Mouse (Mus musculus) midbrain, postnatal 0 days (tissue): ENCODE measurements around the gene Socs7. TPM values are rescaled to one million over a fixed set of nuclear protein-coding genes. Genes with fewer than 3 reads are reported as not detected.

Experiments used
- ATAC-seq: fragments of 200-750 bp; cut with Nextera tagmentation; 2 replicates; pipeline ENCODE4 v1.8.0; 2017; ENCODE audit warnings: moderate number of reproducible peaks, mild to moderate bottlenecking, moderate TSS enrichment, moderate library complexity; ENCODE audit not compliant: low FRiP score
- DNase-seq: peaks from one replicate; pipeline ENCODE4 v3.0.0-alpha.2; 2015; ENCODE audit warnings: low spot score
- H3K27ac ChIP-seq: fragments of 300-500 bp; sonication (generic); 2 replicates; pipeline ENCODE4 v1.5.1; 2014; ENCODE audit warnings: low read depth, mild to moderate bottlenecking, low read length, mixed read lengths
- H3K27me3 ChIP-seq: fragments of 300-500 bp; sonication (generic); 2 replicates; pipeline ENCODE4 v1.6.1; 2014; ENCODE audit warnings: low read length, control low read depth, mixed read lengths; ENCODE audit not compliant: insufficient read depth
- H3K36me3 ChIP-seq: fragments of 300-500 bp; sonication (generic); 2 replicates; pipeline ENCODE4 v1.6.1; 2014; ENCODE audit warnings: low read length, control low read depth, mixed read lengths; ENCODE audit not compliant: insufficient read depth
- H3K4me1 ChIP-seq: fragments of 300-500 bp; sonication (generic); 2 replicates; pipeline ENCODE4 v1.6.1; 2014; ENCODE audit warnings: mild to moderate bottlenecking, control low read depth, antibody characterized with exemption, low read length, mixed read lengths; ENCODE audit not compliant: insufficient read depth
- H3K4me2 ChIP-seq: fragments of 300-500 bp; sonication (generic); 2 replicates; pipeline ENCODE4 v1.6.1; 2014; ENCODE audit warnings: low read depth, mild to moderate bottlenecking, low read length, mixed read lengths; ENCODE audit not compliant: poor library complexity, severe bottlenecking
- H3K4me3 ChIP-seq: fragments of 300-500 bp; sonication (generic); 2 replicates; pipeline ENCODE4 v1.5.1; 2014; ENCODE audit warnings: low read depth, mild to moderate bottlenecking, low read length, moderate library complexity
- H3K9ac ChIP-seq: fragments of 300-500 bp; sonication (generic); replicated peaks from 2 replicates; pipeline ENCODE4 v1.6.1; 2014; ENCODE audit warnings: mild to moderate bottlenecking, low read length, moderate library complexity, mixed read lengths; ENCODE audit not compliant: poor library complexity, severe bottlenecking
- H3K9me3 ChIP-seq: fragments of 300-500 bp; sonication (generic); 2 replicates; pipeline ENCODE4 v1.6.1; 2016; ENCODE audit warnings: low read length, control low read depth
- CTCF ChIP-seq: IDR thresholded peaks from 2 replicates; pipeline ENCODE4 v1.5.1; 2016; ENCODE audit warnings: antibody characterized with exemption, mild to moderate bottlenecking
- WGBS: fragments of 180-500 bp; shearing (Covaris S2); extraction: QIAGEN DNeasy Blood & Tissue Kit; methylation state at CpG from one replicate; pipeline ENCODE4 v1.1.7; 2014; 5-methylcytosine and 5-hydroxymethylcytosine counted together
- polyA plus RNA-seq: library from polyadenylated mRNA; unstranded; fragments of >200 nt; fragmentation: Nextera tagmentation; extraction: Ambion mirVana; gene quantifications from 2 replicates; pipeline ENCODE4 v1.2.1, GENCODE M21; 2015
- total RNA-seq: library from RNA; depleted of rRNA; stranded (reverse); fragments of >200 nt; gene quantifications from 2 replicates; pipeline ENCODE4 v1.2.3, GENCODE M21; 2014

Socs7 gene
- total and polyA plus RNA-seq, 2 experiments from 2014 or later = 7.4 to 54.9 TPM

GRCm38 (mm10) chr11:97441036-97441657 is 78.8 kb downstream of the Socs7 start:
- no peaks in the 10 kb centered on the region for H3K4me1 ChIP-seq
- DNase-seq (peak; percentile 43), ATAC-seq (0 out of 2 replicates have a peak, but pooled peaks have one; percentile 15)
- H3K27me3 ChIP-seq = no peaks in the 10 kb centered on the region; the same call in 1 of the 2 replicates
- 51% methylated on average over 15 of the region's 15 CpGs for WGBS
- peaks cover 19% of the 10 kb centered on the region for H3K36me3 ChIP-seq
- no peak for TF ChIP-seq CTCF
- H3K4me3 ChIP-seq = no peak overlapping the region
- no peak overlapping the region for H3K27ac ChIP-seq
- no peaks in the 10 kb centered on the region for H3K9me3 ChIP-seq
- H3K9ac ChIP-seq = no peak overlapping the region
- H3K4me2 ChIP-seq = peak overlapping the region; percentile 46; the same call in 1 of the 2 replicates

GRCm38 (mm10) chr11:97441658-97442125 is 79.3 kb downstream of the Socs7 start:
- ATAC-seq = no peak
- H3K4me2 ChIP-seq = no peak overlapping the region

GRCm38 (mm10) chr11:97442891-97443675 is 80.7 kb downstream of the Socs7 start:
- DNase-seq = no peak
- Histone ChIP-seq H3K4me2 (no peak overlapping the region), H3K4me3 (no peak overlapping the region), H3K9me3 (no peaks in the 10 kb centered on the region), H3K27me3 (no peaks in the 10 kb centered on the region; the same call in 1 of the 2 replicates), H3K4me1 (no peaks in the 10 kb centered on the region), H3K36me3 (peaks cover 24% of the 10 kb centered on the region), H3K9ac (no peak overlapping the region), H3K27ac (no peak overlapping the region)
- WGBS = 86% methylated on average over 11 of the region's 11 CpGs
- no peak for ATAC-seq
- TF ChIP-seq CTCF = no peak

More at GRCm38 (mm10) chr11:97441658-97442125, 79.3 kb downstream of the Socs7 start:
- TF ChIP-seq CTCF = no peak
- H3K36me3 ChIP-seq = peaks cover 24% of the 10 kb centered on the region
- H3K4me1 ChIP-seq = no peaks in the 10 kb centered on the region
- DNase-seq = no peak
- H3K27ac ChIP-seq = no peak overlapping the region
- no peak overlapping the region for H3K4me3 ChIP-seq
- no peaks in the 10 kb centered on the region for H3K9me3 ChIP-seq
- H3K27me3 ChIP-seq = no peaks in the 10 kb centered on the region; the same call in 1 of the 2 replicates
- H3K9ac ChIP-seq = no peak overlapping the region
- 4% methylated on average over 3 of the region's 3 CpGs for WGBS

GRCm38 (mm10) chr11:97445596-97445995 is 83.2 kb downstream of the Socs7 start:
- no peak for DNase-seq
- Histone ChIP-seq H3K4me1 (peaks cover 3% of the 10 kb centered on the region; the same call in 1 of the 2 replicates), H3K4me2 (no peak overlapping the region), H3K9ac (no peak overlapping the region), H3K27me3 (no peaks in the 10 kb centered on the region; the same call in 1 of the 2 replicates), H3K9me3 (no peaks in the 10 kb centered on the region), H3K27ac (no peak overlapping the region), H3K4me3 (no peak overlapping the region), H3K36me3 (peaks cover 32% of the 10 kb centered on the region)
- ATAC-seq = no peak
- 74% methylated on average over 6 of the region's 6 CpGs for WGBS
- no peak for TF ChIP-seq CTCF

- ATAC-seq (no peak), DNase-seq (no peak)
- no peak overlapping the region for H3K4me3 ChIP-seq
- no peak for TF ChIP-seq CTCF
- H3K27ac ChIP-seq = no peak overlapping the region
- H3K9me3 ChIP-seq = no peaks in the 10 kb centered on the region
- H3K4me2 ChIP-seq = no peak overlapping the region
- peaks cover 3% of the 10 kb centered on the region for H3K4me1 ChIP-seq
- peaks cover 32% of the 10 kb centered on the region for H3K36me3 ChIP-seq
- no peak overlapping the region for H3K9ac ChIP-seq
- 59% methylated on average over 4 of the region's 4 CpGs for WGBS
- H3K27me3 ChIP-seq = no peaks in the 10 kb centered on the region
Measured at GRCm38 (mm10) chr11:97445999-97446511, 83.7 kb downstream of the Socs7 start.
